Mouse (Mus musculus) inflammation-experienced regulatory T-cells, adult 6 months (primary cell): Measurements from ENCODE around the gene Gabra3. TPM values are rescaled to one million over a fixed set of nuclear protein-coding genes. Genes with fewer than 3 reads are reported as not detected.

ENCODE experiments used
- ATAC-seq: one replicate; pipeline ENCODE4 v1.8.0; 2017
- polyA plus RNA-seq, 3 experiments: library from polyadenylated mRNA; unstranded; fragments of 100-300 nt; shearing (Covaris generic); gene quantifications; one replicate each; pipeline ENCODE4 v1.2.1; 2017

Gabra3 gene
- polyA plus RNA-seq, result not detected

GRCm38 (mm10) chrX:72656230-72656898 lies at the start of gene Gabra3:
TSS of gene Gabra3 (minus strand) at chrX:72656848.
- no peak for ATAC-seq

GRCm38 (mm10) chrX:72655789-72656188 lies 859 bp downstream of the Gabra3 start:
- ATAC-seq, result no peak

DNA sequence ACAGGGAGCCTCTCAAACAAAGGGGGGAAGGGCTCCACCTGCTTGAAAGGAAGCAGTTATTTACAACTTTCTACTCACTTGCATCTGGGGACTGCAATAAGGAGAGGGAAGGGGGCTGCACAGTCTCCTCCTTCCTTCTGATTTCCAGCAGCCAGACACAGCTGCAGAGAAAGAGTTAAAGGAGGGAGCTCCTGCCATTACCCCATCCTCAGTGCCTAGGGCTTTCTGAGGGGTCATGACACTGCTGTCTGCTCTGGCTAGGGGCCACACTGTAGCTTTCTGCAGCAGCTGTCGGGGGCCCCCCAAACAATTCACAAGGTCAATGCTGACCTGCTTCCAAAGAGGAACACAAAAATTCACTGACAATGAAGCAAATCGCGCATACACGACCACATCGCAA lies 1.3 kb downstream of the Gabra3 start:
- ATAC-seq, result no peak

DNA sequence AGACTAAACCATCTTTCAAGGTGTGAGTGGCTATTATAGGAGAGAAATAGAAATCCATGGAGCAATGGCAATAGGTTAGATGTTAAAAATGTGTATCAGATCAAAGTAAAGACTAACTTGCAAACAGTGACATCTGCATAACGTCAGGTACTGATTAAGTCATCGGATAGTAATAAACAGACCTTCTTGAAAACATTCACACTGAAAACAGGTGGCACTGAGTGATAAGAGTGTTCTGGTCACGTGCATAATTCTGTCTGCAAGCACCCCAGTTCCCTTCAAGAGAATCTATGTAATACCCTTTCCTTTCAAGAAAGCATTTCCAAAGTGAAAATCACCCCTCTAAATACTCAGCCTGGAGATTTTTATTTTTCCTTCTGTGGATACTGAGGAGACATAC lies 6.0 kb downstream of the Gabra3 start:
- no peak for ATAC-seq

DNA sequence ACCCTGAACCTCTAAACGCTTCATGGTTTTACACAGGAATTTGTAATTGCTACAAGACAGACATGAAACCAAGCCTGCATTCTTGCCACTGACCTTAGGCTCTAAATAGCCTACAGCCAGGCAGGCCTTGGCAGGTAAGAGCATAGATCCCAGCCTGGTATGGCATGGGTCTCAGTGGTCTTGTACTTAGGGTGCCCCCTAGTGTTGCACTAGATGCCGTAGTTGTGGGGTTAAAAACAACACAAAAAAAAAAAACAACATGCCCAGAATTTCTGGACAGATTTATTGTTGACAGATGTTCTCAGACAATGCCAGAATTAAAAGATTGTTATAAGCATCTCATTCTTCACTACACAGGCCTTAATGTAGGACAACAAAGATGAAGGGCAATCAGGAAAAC lies 12.0 kb downstream of the Gabra3 start:
- no peak for ATAC-seq

DNA sequence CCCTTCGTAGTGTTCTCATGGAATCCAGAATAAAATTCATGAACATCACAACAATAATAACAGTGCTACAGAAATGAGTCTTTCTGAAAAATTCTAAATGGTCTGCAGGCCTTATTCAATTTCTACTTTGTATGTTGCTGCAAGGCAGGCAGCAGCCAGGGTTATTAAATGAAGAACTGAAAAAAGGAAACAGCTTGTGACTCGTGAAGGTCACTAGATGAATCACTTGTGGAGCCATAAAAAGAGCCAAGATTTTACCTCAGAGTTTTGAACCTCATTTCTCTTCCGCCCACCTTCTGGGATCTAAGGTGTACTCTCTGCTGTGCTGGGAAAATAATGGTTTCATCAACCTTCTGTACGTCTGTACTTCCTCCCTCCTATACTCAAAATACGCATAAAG lies 159.4 kb downstream of the Gabra3 start:
- no peak for ATAC-seq

- ATAC-seq, result no peak
Measured at GRCm38 (mm10) chrX:72489806-72490205, 166.8 kb downstream of the Gabra3 start.

GRCm38 (mm10) chrX:72386758-72387157 lies 269.9 kb downstream of the Gabra3 start, which contains the start of gene Magea10:
TSS of gene Magea10 (minus strand) at chrX:72386858.
- ATAC-seq, result no peak

Other genes starting within 250 kb of the Gabra3 start
- not detected for gene Gabrq, start 168.3 kb upstream of the Gabra3 start, polyA plus RNA-seq